Mouse (Mus musculus) urinary bladder, adult 18-20 months (tissue): ENCODE results near the gene Map2k7.
"Not testable (repeated sequence)": the region's sequence is repeated elsewhere in the genome, so short reads cannot be mapped to it uniquely, and the experiment has no call there.

Source experiments
- DNase-seq, 2 experiments: peaks; one replicate each; pipeline ENCODE4 v3.0.0; 2022; ENCODE audit warnings: low spot score in 2 of 2, mixed read lengths in 2 of 2

Gene Map2k7

GRCm38 (mm10) chr8:4226739-4227347 is 11.7 kb upstream of the Map2k7 start, which contains the start of gene Lrrc8e:
TSS of gene Lrrc8e (plus strand) at chr8:4226827.
- DNase-seq: peak; percentile 46 to 70

GRCm38 (mm10) chr8:4227919-4228318 is 10.6 kb upstream of the Map2k7 start:
- no peak for DNase-seq

DNA sequence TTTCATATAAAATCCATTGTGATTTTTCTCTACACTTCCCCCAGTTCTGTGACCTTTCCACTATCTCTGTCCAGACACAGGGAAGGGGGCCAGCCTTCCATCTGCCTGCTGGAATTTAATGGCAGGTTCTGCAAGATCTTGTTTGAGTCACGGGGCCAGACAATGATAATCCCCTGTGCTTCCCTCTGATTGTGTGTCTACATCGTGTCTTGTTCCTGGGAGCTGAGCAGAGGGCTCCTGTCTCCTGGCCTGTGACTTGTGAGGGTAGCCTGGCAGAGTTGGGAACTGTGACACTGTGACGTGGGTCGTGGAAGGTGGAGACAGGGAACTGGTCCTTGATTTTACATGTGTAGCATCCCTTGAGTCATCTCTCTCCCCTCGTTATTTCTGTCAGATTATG is 8.8 kb upstream of the Map2k7 start:
- DNase-seq: no peak

GRCm38 (mm10) chr8:4230612-4231351 is 7.8 kb upstream of the Map2k7 start:
- DNase-seq: peak; percentile 48 to 81

DNA sequence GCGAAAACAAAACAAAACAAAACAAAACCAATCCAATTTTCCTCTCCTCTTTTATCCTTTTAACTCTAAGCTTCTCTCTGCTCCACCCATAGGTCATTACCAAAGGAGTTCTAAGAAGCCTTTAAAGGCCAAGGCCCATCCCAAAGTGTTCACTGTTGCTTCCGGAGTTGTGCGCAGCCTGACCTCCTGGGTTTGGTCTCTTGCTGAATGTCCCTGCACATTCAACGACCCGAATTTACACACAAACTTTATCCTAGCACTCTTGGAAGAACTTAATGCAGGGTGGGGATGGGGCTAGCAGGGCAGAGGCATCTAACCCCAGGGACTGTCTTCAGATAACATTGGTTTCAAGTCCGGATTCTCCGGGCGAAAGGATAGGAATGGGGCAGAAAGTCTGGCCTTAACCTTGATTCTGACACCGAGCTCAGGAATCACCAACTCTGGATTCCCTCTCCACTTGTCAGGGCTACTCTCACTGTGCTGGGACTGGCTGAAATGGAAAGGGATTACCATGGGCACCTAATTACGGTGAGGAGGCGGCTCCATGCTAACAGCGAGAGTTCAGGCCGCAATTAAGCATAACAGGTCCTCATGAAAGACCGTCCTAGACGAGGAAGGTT is 616 bp upstream of the Map2k7 start:
- no peak for DNase-seq

- no peak for DNase-seq
Measured at GRCm38 (mm10) chr8:4239193-4239890, 802 bp downstream of the Map2k7 start.

DNA sequence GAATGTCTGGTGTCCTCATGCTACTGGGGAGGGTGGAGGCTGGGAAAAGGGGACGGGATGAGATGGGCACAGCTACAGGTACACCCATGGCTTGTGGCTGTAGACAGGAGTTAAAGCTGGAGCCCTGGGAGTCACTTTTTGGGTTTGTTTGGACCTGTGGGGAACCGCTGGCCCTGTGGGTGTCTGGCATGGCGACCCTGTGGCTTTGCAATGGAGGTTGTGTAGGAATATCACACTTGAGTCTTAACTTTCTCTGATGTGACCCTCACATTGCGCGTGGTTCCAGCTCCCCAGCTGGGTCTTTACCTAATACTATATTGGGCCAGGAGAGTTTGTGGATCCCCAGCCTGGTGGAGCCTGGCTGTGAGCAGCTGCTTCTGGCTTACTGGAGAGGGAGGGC is 6.5 kb downstream of the Map2k7 start:
- DNase-seq: no peak

DNA sequence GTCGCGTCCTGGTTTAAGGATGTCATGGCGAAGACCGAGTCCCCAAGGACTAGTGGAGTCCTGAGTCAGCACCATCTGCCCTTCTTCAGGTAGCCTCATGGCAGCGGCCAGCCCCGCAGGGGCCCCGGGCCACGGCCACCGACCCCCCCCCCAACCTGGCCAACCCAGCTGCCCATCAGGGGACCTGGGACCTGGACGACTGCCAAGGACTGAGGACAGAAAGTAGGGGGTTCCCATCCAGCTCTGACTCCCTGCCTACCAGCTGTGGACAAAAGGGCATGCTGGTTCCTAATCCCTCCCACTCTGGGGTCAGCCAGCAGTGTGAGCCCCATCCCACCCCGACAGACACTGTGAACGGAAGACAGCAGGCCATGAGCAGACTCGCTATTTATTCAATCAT is 7.2 kb downstream of the Map2k7 start:
- no peak for DNase-seq

DNA sequence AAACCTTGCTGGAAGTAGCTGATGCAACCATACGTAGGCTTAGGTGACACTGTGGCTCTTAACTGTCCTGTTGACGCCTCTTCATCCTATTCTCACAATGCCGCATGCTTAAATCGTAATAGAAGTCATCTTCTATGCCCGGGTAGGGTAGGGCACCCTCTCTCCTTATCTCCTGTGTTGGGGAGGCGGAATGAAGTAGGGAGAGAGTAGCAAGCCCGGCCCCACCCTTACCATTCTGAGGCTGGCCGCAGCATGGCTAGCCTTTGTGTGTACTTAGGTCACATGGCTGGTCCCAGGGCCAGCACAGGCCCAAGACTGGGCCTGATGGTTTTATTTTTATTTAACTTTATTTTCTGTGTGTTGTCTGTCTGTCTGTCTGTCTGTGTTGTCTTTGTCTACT is 8.7 kb downstream of the Map2k7 start:
- DNase-seq: no peak

GRCm38 (mm10) chr8:4247951-4248540 is 9.5 kb downstream of the Map2k7 start, which contains the start of gene Tgfbr3l:
TSS of gene Tgfbr3l (plus strand) at chr8:4248214.
- DNase-seq: no peak

DNA sequence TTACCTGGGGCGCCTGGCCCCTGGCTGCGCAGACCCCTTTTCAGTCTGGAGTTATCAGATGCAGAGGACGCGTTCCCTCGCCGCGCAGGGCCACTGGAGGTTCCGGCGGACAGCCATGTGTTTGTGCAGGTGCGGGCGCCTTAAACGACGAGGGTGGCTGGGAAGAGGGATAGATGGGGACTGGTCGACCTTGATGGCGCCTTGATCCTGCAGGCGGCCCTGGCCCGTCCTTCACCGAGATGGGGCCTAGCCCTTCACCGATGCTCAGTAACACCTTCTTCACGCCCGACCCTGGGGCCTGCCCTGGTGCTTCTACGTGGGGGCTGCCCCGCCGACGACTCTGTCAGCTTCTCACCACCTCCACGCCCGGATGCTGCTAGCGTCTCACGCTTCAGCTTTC is 10.7 kb downstream of the Map2k7 start:
- no peak for DNase-seq

- peak; percentile 56 to 79 for DNase-seq
Measured at GRCm38 (mm10) chr8:4250306-4250970, 11.9 kb downstream of the Map2k7 start.

- no peak for DNase-seq
Measured at GRCm38 (mm10) chr8:4252116-4252760, 13.7 kb downstream of the Map2k7 start.

GRCm38 (mm10) chr8:4252934-4253841 is 14.6 kb downstream of the Map2k7 start, which contains the start of gene Snapc2:
TSS of gene Snapc2 (plus strand) at chr8:4253080.
- peak; percentile 92 to 98 for DNase-seq

DNA sequence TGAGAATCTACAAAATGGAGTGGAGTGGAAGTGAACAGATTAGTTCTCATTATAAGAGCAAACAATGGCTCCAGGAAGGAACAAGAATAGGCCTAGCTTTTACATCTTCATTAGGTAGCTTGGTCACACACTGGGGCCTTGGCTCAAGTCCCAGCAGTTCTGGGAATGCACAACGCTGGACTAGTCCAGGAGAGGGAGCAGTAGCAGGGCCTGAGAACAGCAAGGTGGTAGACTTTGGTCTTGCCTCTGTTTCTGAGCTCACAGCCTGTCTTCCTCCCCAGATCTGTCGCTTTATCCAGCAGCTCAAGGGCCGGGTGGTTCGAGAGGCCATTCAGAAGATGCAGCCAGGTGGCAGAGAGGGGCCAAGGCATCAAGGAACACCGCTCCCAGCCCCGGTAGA is 15.5 kb downstream of the Map2k7 start:
- no peak for DNase-seq

- not testable (repeated sequence) for DNase-seq
Measured at GRCm38 (mm10) chr8:4255471-4255870, 16.9 kb downstream of the Map2k7 start.

DNA sequence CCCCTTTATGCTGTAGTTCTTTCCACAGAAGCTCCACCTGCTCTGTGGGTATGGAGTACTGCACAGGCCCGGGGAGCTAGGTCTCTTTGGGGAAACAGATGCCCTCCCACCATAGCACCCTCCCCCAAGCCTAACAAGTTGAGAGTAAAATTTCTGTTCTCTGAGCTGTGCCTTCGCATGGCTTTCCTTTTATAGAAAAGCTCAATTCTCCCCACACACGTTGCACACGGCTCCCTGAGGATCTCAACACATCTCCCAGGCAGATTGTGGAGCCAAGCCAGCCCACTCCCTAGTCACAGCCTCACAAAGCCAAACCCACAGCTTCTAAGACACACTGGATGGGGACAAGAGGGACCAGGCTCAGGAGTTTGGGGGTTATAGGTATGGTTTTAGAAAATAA is 18.4 kb downstream of the Map2k7 start:
- no peak for DNase-seq

- DNase-seq: no peak
Measured at GRCm38 (mm10) chr8:4257350-4257749, 18.8 kb downstream of the Map2k7 start.

DNA sequence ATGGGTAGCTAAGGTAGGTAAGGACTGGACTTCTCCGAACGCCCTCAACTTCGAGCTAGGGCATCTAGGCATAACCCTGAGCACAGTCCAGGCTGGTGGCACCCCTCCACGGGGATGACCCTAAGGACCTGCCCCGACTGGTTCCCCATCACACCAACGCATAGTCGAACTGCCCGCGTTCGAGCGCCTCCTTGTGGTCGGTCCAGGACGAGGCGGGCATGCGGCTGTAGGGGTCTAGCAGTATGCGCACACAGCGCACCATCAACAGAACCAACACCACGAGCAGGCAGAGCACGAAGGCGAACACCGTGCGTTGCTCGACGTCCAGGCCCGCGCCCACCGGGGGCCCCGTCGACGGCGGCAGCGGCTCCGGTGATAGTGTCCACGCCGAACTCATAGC is 19.7 kb downstream of the Map2k7 start:
- DNase-seq: peak in 1 of 2 experiments; percentile 61

DNA sequence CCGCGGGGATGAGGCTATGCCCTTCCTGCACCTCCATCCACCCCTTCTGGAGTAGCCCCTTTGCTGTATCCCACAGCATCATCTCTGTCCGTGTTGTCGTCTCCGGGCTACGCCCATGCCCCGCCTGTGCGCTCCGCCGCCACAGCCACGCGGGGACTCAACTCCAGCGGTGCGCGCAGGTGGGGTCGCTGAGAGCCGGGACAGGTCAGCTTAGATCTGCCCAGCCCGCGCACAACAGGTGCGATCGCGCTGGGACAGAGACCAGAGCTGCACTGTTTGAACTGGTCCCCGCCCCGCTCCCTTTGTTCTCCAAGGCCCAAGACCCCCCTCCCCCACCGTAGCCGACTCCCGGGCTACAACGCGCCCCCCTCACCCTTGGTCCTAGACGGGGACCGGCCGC is 20.1 kb downstream of the Map2k7 start:
- DNase-seq: no peak
